Mouse (Mus musculus) intestine, embryonic 14.5 days (tissue): Measurements from ENCODE around the gene Pcp2. TPM values are rescaled to one million over a fixed set of nuclear protein-coding genes. Genes with fewer than 3 reads are reported as not detected.

Experiments
- ATAC-seq: fragments of 200-750 bp; cut with Nextera tagmentation; replicated peaks from 2 replicates; pipeline ENCODE4 v1.8.0; 2017; ENCODE audit warnings: low read depth, moderate number of reproducible peaks, moderate TSS enrichment, moderate library complexity; ENCODE audit not compliant: low FRiP score, low TSS enrichment
- DNase-seq: peaks from one replicate; pipeline ENCODE4 v3.0.0-alpha.2; 2018; ENCODE audit warnings: low spot score
- H3K27ac ChIP-seq: fragments of 300-500 bp; sonication (generic); 2 replicates; pipeline ENCODE4 v1.5.1; 2014; ENCODE audit warnings: low read depth, mild to moderate bottlenecking, control low read depth
- H3K27me3 ChIP-seq: fragments of 300-500 bp; sonication (generic); replicated peaks from 2 replicates; pipeline ENCODE4 v1.6.1; 2014; ENCODE audit warnings: low read length, control low read depth; ENCODE audit not compliant: control insufficient read depth, insufficient read depth
- H3K36me3 ChIP-seq: fragments of 300-500 bp; sonication (generic); 2 replicates; pipeline ENCODE4 v1.6.1; 2014; ENCODE audit warnings: low read length, control low read depth; ENCODE audit not compliant: control insufficient read depth, insufficient read depth
- H3K4me1 ChIP-seq: fragments of 300-500 bp; sonication (generic); replicated peaks from 2 replicates; pipeline ENCODE4 v1.6.1; 2014; ENCODE audit warnings: low read length, control low read depth, mixed read lengths; ENCODE audit not compliant: control insufficient read depth, insufficient read depth
- H3K4me2 ChIP-seq: fragments of 300-500 bp; sonication (generic); 2 replicates; pipeline ENCODE4 v1.6.1; 2014; ENCODE audit warnings: low read length
- H3K4me3 ChIP-seq: fragments of 300-500 bp; sonication (generic); 2 replicates; pipeline ENCODE4 v1.5.1; 2014; ENCODE audit warnings: low read depth, low read length, control low read depth, mixed read lengths
- H3K9ac ChIP-seq: fragments of 300-500 bp; sonication (generic); 2 replicates; pipeline ENCODE4 v1.6.1; 2014; ENCODE audit warnings: mild to moderate bottlenecking, low read length
- H3K9me3 ChIP-seq: fragments of 300-500 bp; sonication (generic); 2 replicates; pipeline ENCODE4 v1.6.1; 2016; ENCODE audit warnings: low read length, control low read depth; ENCODE audit not compliant: control insufficient read depth
- WGBS: fragments of 180-500 bp; shearing (Covaris S2); extraction: QIAGEN DNeasy Blood & Tissue Kit; methylation state at CpG from one replicate; pipeline ENCODE4 v1.1.7; 2014; 5-methylcytosine and 5-hydroxymethylcytosine counted together
- polyA plus RNA-seq: library from polyadenylated mRNA; unstranded; fragments of >200 nt; fragmentation: Nextera tagmentation; extraction: Ambion mirVana; gene quantifications from 2 replicates; pipeline ENCODE4 v1.2.1, GENCODE M21; 2014

Pcp2 gene
- polyA plus RNA-seq, 1 experiment from 2014 or later: not detected

- 78% methylated on average over 16 of the region's 16 CpGs for WGBS
- DNase-seq (no peak), ATAC-seq (no peak)
- Histone ChIP-seq H3K27me3 (no peaks in the 10 kb centered on the region), H3K4me1 (no peaks in the 10 kb centered on the region), H3K9me3 (no peaks in the 10 kb centered on the region), H3K9ac (no peak overlapping the region), H3K27ac (no peak overlapping the region), H3K4me2 (no peak overlapping the region), H3K4me3 (no peak overlapping the region), H3K36me3 (peaks cover 49% of the 10 kb centered on the region)
Measured at GRCm38 (mm10) chr8:3606593-3606992, 18.8 kb downstream of the Pcp2 start.

GRCm38 (mm10) chr8:3603439-3603838, 21.9 kb downstream of the Pcp2 start:
- H3K36me3 ChIP-seq: peaks cover 26% of the 10 kb centered on the region
- H3K27me3 ChIP-seq: no peaks in the 10 kb centered on the region
- DNase-seq: no peak
- H3K4me3 ChIP-seq: no peak overlapping the region
- ATAC-seq: no peak
- H3K4me1 ChIP-seq: no peaks in the 10 kb centered on the region
- 70% methylated on average over 13 of the region's 13 CpGs for WGBS
- no peaks in the 10 kb centered on the region for H3K9me3 ChIP-seq
- no peak overlapping the region for H3K9ac ChIP-seq
- no peak overlapping the region for H3K4me2 ChIP-seq
- no peak overlapping the region for H3K27ac ChIP-seq

- Histone ChIP-seq H3K4me2 (no peak overlapping the region), H3K27ac (no peak overlapping the region), H3K27me3 (no peaks in the 10 kb centered on the region), H3K9me3 (no peaks in the 10 kb centered on the region), H3K36me3 (peaks cover 14% of the 10 kb centered on the region), H3K9ac (no peak overlapping the region), H3K4me1 (no peaks in the 10 kb centered on the region), H3K4me3 (no peak overlapping the region)
- no peak for ATAC-seq
- no peak for DNase-seq
- 86% methylated on average over 6 of the region's 6 CpGs for WGBS
Measured at GRCm38 (mm10) chr8:3600401-3600800, 24.9 kb downstream of the Pcp2 start.

GRCm38 (mm10) chr8:3599219-3599618, 26.1 kb downstream of the Pcp2 start:
- Histone ChIP-seq H3K36me3 (peaks cover 13% of the 10 kb centered on the region), H3K9ac (no peak overlapping the region), H3K27me3 (no peaks in the 10 kb centered on the region), H3K4me2 (no peak overlapping the region), H3K4me1 (no peaks in the 10 kb centered on the region), H3K4me3 (no peak overlapping the region), H3K27ac (no peak overlapping the region), H3K9me3 (no peaks in the 10 kb centered on the region)
- WGBS: 75% methylated on average over 1 of the region's 1 CpGs
- ATAC-seq (no peak), DNase-seq (no peak)

GRCm38 (mm10) chr8:3598054-3598453, 27.3 kb downstream of the Pcp2 start:
- no peaks in the 10 kb centered on the region for H3K9me3 ChIP-seq
- ATAC-seq (no peak), DNase-seq (no peak)
- no peaks in the 10 kb centered on the region for H3K27me3 ChIP-seq
- H3K27ac ChIP-seq: no peak overlapping the region
- peaks cover 8% of the 10 kb centered on the region; the same call in 1 of the 2 replicates for H3K36me3 ChIP-seq
- no peak overlapping the region for H3K4me3 ChIP-seq
- H3K4me2 ChIP-seq: no peak overlapping the region
- H3K9ac ChIP-seq: no peak overlapping the region
- no peaks in the 10 kb centered on the region for H3K4me1 ChIP-seq
- WGBS: 72% methylated on average over 3 of the region's 3 CpGs

GRCm38 (mm10) chr8:3594466-3594865, 30.9 kb downstream of the Pcp2 start:
- 90% methylated on average over 2 of the region's 2 CpGs for WGBS
- H3K4me3 ChIP-seq: no peak overlapping the region
- H3K4me1 ChIP-seq: no peaks in the 10 kb centered on the region
- no peaks in the 10 kb centered on the region for H3K36me3 ChIP-seq
- DNase-seq: no peak
- no peaks in the 10 kb centered on the region for H3K9me3 ChIP-seq
- ATAC-seq: no peak
- no peak overlapping the region for H3K9ac ChIP-seq
- no peak overlapping the region for H3K4me2 ChIP-seq
- no peaks in the 10 kb centered on the region for H3K27me3 ChIP-seq
- no peak overlapping the region for H3K27ac ChIP-seq

GRCm38 (mm10) chr8:3593470-3593869, 31.9 kb downstream of the Pcp2 start:
- Histone ChIP-seq H3K4me1 (no peaks in the 10 kb centered on the region), H3K27me3 (no peaks in the 10 kb centered on the region), H3K4me3 (no peak overlapping the region), H3K9me3 (no peaks in the 10 kb centered on the region), H3K9ac (no peak overlapping the region), H3K4me2 (no peak overlapping the region), H3K27ac (no peak overlapping the region), H3K36me3 (no peaks in the 10 kb centered on the region)
- ATAC-seq (no peak), DNase-seq (no peak)
- WGBS: 56% methylated on average over 3 of the region's 3 CpGs

- H3K27me3 ChIP-seq: peaks cover 12% of the 10 kb centered on the region
- no peaks in the 10 kb centered on the region for H3K4me1 ChIP-seq
- WGBS: 5% methylated on average over 11 of the region's 11 CpGs
- peak overlapping the region; percentile 87 for H3K4me2 ChIP-seq
- ATAC-seq: peak; percentile 67
- H3K4me3 ChIP-seq: peak overlapping the region; percentile 63
- no peak for DNase-seq
- H3K27ac ChIP-seq: no peak overlapping the region
- H3K9ac ChIP-seq: peak overlapping the region; percentile 68
- no peaks in the 10 kb centered on the region for H3K36me3 ChIP-seq
- no peaks in the 10 kb centered on the region for H3K9me3 ChIP-seq
Measured at GRCm38 (mm10) chr8:3588258-3588633, 37.1 kb downstream of the Pcp2 start.

GRCm38 (mm10) chr8:3587391-3588257, 37.7 kb downstream of the Pcp2 start:
- WGBS: under 1% methylated on average over 74 of the region's 77 CpGs
- ATAC-seq (peak; percentile 85), DNase-seq (peak; percentile 81)
- Histone ChIP-seq H3K27me3 (peaks cover 12% of the 10 kb centered on the region), H3K9me3 (no peaks in the 10 kb centered on the region), H3K9ac (peak overlapping the region; percentile 68), H3K36me3 (no peaks in the 10 kb centered on the region), H3K4me3 (peak overlapping the region; percentile 63), H3K4me1 (no peaks in the 10 kb centered on the region), H3K4me2 (peak overlapping the region; percentile 87), H3K27ac (peak overlapping the region; percentile 81)
